Mouse (Mus musculus): ENCODE measurements at regions not wholly inside any gene's neighbourhood (a gene's known extent, or its start where the extent isn't known, plus 50 kb on each side); places are given as distances from the start of the nearest gene placed in this dataset.

GRCm38 (mm10) chr9:85136715-85137582 lies 175.6 kb upstream of the Gm11114 start:
- TF ChIP-seq CHD2 (IDR thresholded peaks at IDR 0.05; ENCODE audit: low read depth, low read length) (no peak), ZC3H11A (IDR thresholded peaks at IDR 0.05; ENCODE audit: borderline replicate concordance, low read depth, low read length) (no peak), MAFK (IDR thresholded peaks at IDR 0.05; ENCODE audit: insufficient read depth, low read depth, low read length) (no peak), HCFC1 (IDR thresholded peaks at IDR 0.05; ENCODE audit: borderline replicate concordance, insufficient read depth, low read length) (no peak)
